In genomic region chr10:76344711-76345539, GRCm38 (mm10) we compare ENCODE assay signal across 8 mouse cellular contexts. TPM values are rescaled to one million over a fixed set of nuclear protein-coding genes. Genes with fewer than 3 reads are reported as not detected.
DNase-seq lines count a peak whose midpoint lies in the region; ATAC-seq lines count a peak whose summit lies in the region.

Dip2a (minus strand) TSS chr10:76345291.

- under 1% methylated on average over 83 of the region's 94 CpGs for WGBS in heart, embryonic 14.5 days
- WGBS in liver, embryonic 13.5 days (ENCODE audit: insufficient replicate concordance), result under 1% methylated on average over 89 of the region's 94 CpGs
- under 1% methylated on average over 83 of the region's 94 CpGs for WGBS in stomach, embryonic 16.5 days

- no peaks in the 10 kb centered on the region for H3K27me3 ChIP-seq in heart, embryonic 14.5 days (ENCODE audit: control insufficient read depth, insufficient read depth, low read length)
- H3K27me3 ChIP-seq in liver, embryonic 13.5 days, result peaks cover 11% of the 10 kb centered on the region; the same call in 1 of the 2 replicates
- H3K27me3 ChIP-seq in stomach, embryonic 16.5 days (ENCODE audit: control insufficient read depth, insufficient read depth, low read length), result no peaks in the 10 kb centered on the region

- ATAC-seq in heart, embryonic 14.5 days (ENCODE audit: insufficient number of reproducible peaks, insufficient read depth, low FRiP score, low read depth), result peak; percentile 94
- ATAC-seq in liver, embryonic 13.5 days (ENCODE audit: low read depth), result peak; percentile 93
- peak; percentile 93 for ATAC-seq in stomach, embryonic 16.5 days (ENCODE audit: insufficient read depth, low FRiP score)

- no peaks in the 10 kb centered on the region for H3K9me3 ChIP-seq in heart, embryonic 14.5 days (ENCODE audit: control insufficient read depth, low read length)
- H3K9me3 ChIP-seq in liver, embryonic 13.5 days (replicated peaks), result no peaks in the 10 kb centered on the region
- no peaks in the 10 kb centered on the region for H3K9me3 ChIP-seq in stomach, embryonic 16.5 days (replicated peaks; ENCODE audit: control insufficient read depth, low read length)

- H3K4me3 ChIP-seq in brown adipose tissue, adult 24 weeks (ENCODE audit: insufficient read depth, low read depth, low read length), result peak within 1 kb of the TSS; percentile 95
- H3K4me3 ChIP-seq in heart, embryonic 14.5 days (ENCODE audit: control insufficient read depth in 1 of 2, insufficient read depth in 1 of 2, low read depth in 1 of 2, low read length in 2 of 2), result peak within 1 kb of the TSS; percentile 79 to 93
- H3K4me3 ChIP-seq in liver, embryonic 13.5 days (replicated peaks), result peak within 1 kb of the TSS; percentile 82
- H3K4me3 ChIP-seq in stomach, embryonic 16.5 days (replicated peaks; ENCODE audit: low read length), result peak within 1 kb of the TSS; percentile 85

- DNase-seq in CD4-positive, CD25-positive, alpha-beta regulatory T cell, adult 2 months (ENCODE audit: low read depth, low spot score), result peak; percentile 95
- DNase-seq in fibroblast of lung, adult 2 months (ENCODE audit: low read depth), result peak; percentile 62
- peak; percentile 99 for DNase-seq in kidney, postnatal 14 days
- peak; percentile 90 for DNase-seq in liver, embryonic 13.5 days
- peak; percentile 94 for DNase-seq in neural tube, embryonic 10.5 days (ENCODE audit: extremely low spot score, low spot score)

- peak within 1 kb of the TSS; percentile 91 for H3K9ac ChIP-seq in heart, embryonic 14.5 days (ENCODE audit: low read length)
- peak within 1 kb of the TSS; percentile 84 for H3K9ac ChIP-seq in liver, embryonic 13.5 days
- H3K9ac ChIP-seq in stomach, embryonic 16.5 days (ENCODE audit: low read length), result peak within 1 kb of the TSS; percentile 93

- H3K4me2 ChIP-seq in heart, embryonic 14.5 days (ENCODE audit: low read length), result peak within 1 kb of the TSS; percentile 81
- H3K4me2 ChIP-seq in liver, embryonic 13.5 days, result peak within 1 kb of the TSS; percentile 98
- H3K4me2 ChIP-seq in stomach, embryonic 16.5 days (ENCODE audit: low read depth, low read length), result peak within 1 kb of the TSS; percentile 97

- no peaks in the 10 kb centered on the region; the same call in 1 of the 2 replicates for H3K4me1 ChIP-seq in brown adipose tissue, adult 24 weeks (ENCODE audit: control insufficient read depth, insufficient read depth, insufficient read length, low read length)
- H3K4me1 ChIP-seq in heart, embryonic 14.5 days (ENCODE audit: control insufficient read depth in 2 of 2, insufficient read depth in 2 of 2, low read length in 2 of 2), result peaks cover 6 to 14% of the 10 kb centered on the region in 2 experiments
- H3K4me1 ChIP-seq in liver, embryonic 13.5 days (replicated peaks), result peaks cover 20% of the 10 kb centered on the region
- peaks cover 17% of the 10 kb centered on the region for H3K4me1 ChIP-seq in stomach, embryonic 16.5 days (ENCODE audit: control insufficient read depth, insufficient read depth, low read length)

- H3K27ac ChIP-seq in brown adipose tissue, adult 24 weeks (replicated peaks; ENCODE audit: low read depth, low read length), result peak within 1 kb of the TSS; percentile 77
- H3K27ac ChIP-seq in heart, embryonic 14.5 days (replicated peaks in 1 of 2; ENCODE audit: control insufficient read depth in 1 of 2, insufficient read depth in 1 of 2, low read depth in 2 of 2, low read length in 2 of 2), result peak within 1 kb of the TSS; percentile 80 to 88
- H3K27ac ChIP-seq in liver, embryonic 13.5 days, result peak within 1 kb of the TSS; percentile 63; the same call in 1 of the 2 replicates
- H3K27ac ChIP-seq in stomach, embryonic 16.5 days (ENCODE audit: low read length), result peak within 1 kb of the TSS; percentile 81

- H3K36me3 ChIP-seq in heart, embryonic 14.5 days (ENCODE audit: control insufficient read depth, insufficient read depth, low read length), result peaks cover 8% of the 10 kb centered on the region
- H3K36me3 ChIP-seq in liver, embryonic 13.5 days, result peaks cover 8% of the 10 kb centered on the region
- no peaks in the 10 kb centered on the region; the same call in 1 of the 2 replicates for H3K36me3 ChIP-seq in stomach, embryonic 16.5 days (ENCODE audit: control insufficient read depth, insufficient read depth, low read length)

RNA-seq across cellular contexts. Expression of gene Dip2a, which starts in this region (rescaled TPM):
- 15.9 TPM in 2 replicates for polyA plus RNA-seq in brown adipose tissue, adult 24 weeks (2012; ENCODE audit: insufficient read depth, insufficient read length, missing spikeins)
- 5.6 and 6.3 TPM in 2 replicates for polyA plus RNA-seq in heart, embryonic 14.5 days (2014; fragmentation: Nextera tagmentation; extraction: Ambion mirVana)
- 1.1 and 1.4 TPM in 2 replicates for polyA plus RNA-seq in liver, embryonic 13.5 days (2015; fragmentation: Nextera tagmentation; extraction: Ambion mirVana)
- 10.0 and 10.2 TPM in 2 replicates for polyA plus RNA-seq in stomach, embryonic 16.5 days (2015; fragmentation: Nextera tagmentation; extraction: Ambion mirVana)

Comparison
In these comparisons a context has a peak if more than half of its experiments do, and no peak if none do; other contexts are left out.
1. Peak in every context shown above with its lines: DNase-seq, ATAC-seq, H3K4me3 ChIP-seq and H3K27ac ChIP-seq.